Comparison of ENCODE assay signal across 10 mouse cellular contexts in genomic region chr9:37568605-37569214, GRCm38 (mm10). TPM values are rescaled to one million over a fixed set of nuclear protein-coding genes. Genes with fewer than 3 reads are reported as not detected.
A peak's percentile ranks its signal among the peaks of the same experiment; 100 is the strongest.
DNase-seq lines count a peak whose midpoint lies in the region; ATAC-seq and TF ChIP-seq lines count a peak whose summit lies in the region.
"Had no signal": no experiment of that assay in that cellular context is flagged by ENCODE, and none has a peak within 500 bp of the region (broad histone marks: within the 10 kb centered on the region; RNA-seq: fewer than 3 reads in every experiment).

No protein-coding gene starts in this region.

- H3K9ac ChIP-seq in forebrain, embryonic 13.5 days: no peak overlapping the region
- no peak overlapping the region for H3K9ac ChIP-seq in forebrain, embryonic 12.5 days
- H3K9ac ChIP-seq in liver, embryonic 13.5 days: no peak overlapping the region

- no peak overlapping the region for H3K27ac ChIP-seq in forebrain, embryonic 13.5 days
- H3K27ac ChIP-seq in forebrain, embryonic 12.5 days: no peak overlapping the region
- peak overlapping the region; percentile 86 for H3K27ac ChIP-seq in layer of hippocampus, adult 2 months
- peak overlapping the region; percentile 25; the same call in 1 of the 2 replicates for H3K27ac ChIP-seq in liver, embryonic 13.5 days

- 37% methylated on average over 4 of the region's 4 CpGs for WGBS in forebrain, embryonic 13.5 days
- WGBS in forebrain, embryonic 12.5 days: 40% methylated on average over 4 of the region's 4 CpGs
- 40% methylated on average over 4 of the region's 4 CpGs for WGBS in liver, embryonic 13.5 days (ENCODE audit: insufficient replicate concordance)

- H3K9me3 ChIP-seq in forebrain, embryonic 13.5 days (replicated peaks): no peaks in the 10 kb centered on the region
- H3K9me3 ChIP-seq in forebrain, embryonic 12.5 days: no peaks in the 10 kb centered on the region
- no peaks in the 10 kb centered on the region for H3K9me3 ChIP-seq in liver, embryonic 13.5 days (replicated peaks)

- no peak overlapping the region for H3K4me2 ChIP-seq in forebrain, embryonic 13.5 days
- no peak overlapping the region for H3K4me2 ChIP-seq in forebrain, embryonic 12.5 days
- peak overlapping the region; percentile 50 for H3K4me2 ChIP-seq in liver, embryonic 13.5 days
- H3K4me2 ChIP-seq: midbrain, embryonic 11.5 days had no signal

- H3K4me3 ChIP-seq in forebrain, embryonic 13.5 days: no peak overlapping the region
- no peak overlapping the region for H3K4me3 ChIP-seq in forebrain, embryonic 12.5 days (replicated peaks)
- no peak overlapping the region for H3K4me3 ChIP-seq in layer of hippocampus, adult 2 months
- no peak overlapping the region for H3K4me3 ChIP-seq in liver, embryonic 13.5 days (replicated peaks)

- DNase-seq in layer of hippocampus, adult 2 months (ENCODE audit: low spot score in 2 of 2): no peak
- no peak for DNase-seq in layer of hippocampus, adult 9-10 months (ENCODE audit: low spot score)
- DNase-seq in kidney, adult 11 months: peak; percentile 33
- DNase-seq in liver, embryonic 13.5 days: no peak
- no peak for DNase-seq in adrenal gland, adult (ENCODE audit: inconsistent age in 2 of 2, low spot score in 1 of 2)
- no peak for DNase-seq in thymus, postnatal 36 days
- DNase-seq: cerebellum, adult 9-11 months had no signal

- no peak for TF ChIP-seq CTCF in layer of hippocampus, adult 2 months (conservative IDR thresholded peaks at IDR 0.05)

- H3K27me3 ChIP-seq in forebrain, embryonic 13.5 days: no peaks in the 10 kb centered on the region
- no peaks in the 10 kb centered on the region for H3K27me3 ChIP-seq in forebrain, embryonic 12.5 days
- H3K27me3 ChIP-seq in liver, embryonic 13.5 days: no peaks in the 10 kb centered on the region

- H3K36me3 ChIP-seq in forebrain, embryonic 13.5 days (ENCODE audit: poor library complexity, severe bottlenecking): no peaks in the 10 kb centered on the region
- H3K36me3 ChIP-seq in forebrain, embryonic 12.5 days (replicated peaks): no peaks in the 10 kb centered on the region
- no peaks in the 10 kb centered on the region for H3K36me3 ChIP-seq in liver, embryonic 13.5 days

- peak; percentile 66 for ATAC-seq in forebrain, embryonic 13.5 days
- ATAC-seq in forebrain, embryonic 12.5 days (ENCODE audit: low FRiP score): no peak
- no peak for ATAC-seq in liver, embryonic 13.5 days (ENCODE audit: low read depth)

- peaks cover 8% of the 10 kb centered on the region for H3K4me1 ChIP-seq in forebrain, embryonic 13.5 days
- H3K4me1 ChIP-seq in forebrain, embryonic 12.5 days: peaks cover 9% of the 10 kb centered on the region; the same call in 1 of the 2 replicates
- peaks cover 92% of the 10 kb centered on the region for H3K4me1 ChIP-seq in liver, embryonic 13.5 days (replicated peaks)

RNA-seq across cellular contexts. Expression of gene Siae, which starts 13.2 kb away (rescaled TPM):
- polyA plus RNA-seq in forebrain, embryonic 13.5 days (2015; fragmentation: Nextera tagmentation; extraction: Ambion mirVana): 7.0 and 8.3 TPM in 2 replicates
- polyA plus RNA-seq in forebrain, embryonic 12.5 days (2016; fragmentation: Nextera tagmentation; extraction: Ambion mirVana): 7.3 and 7.4 TPM in 2 replicates
- total RNA-seq in layer of hippocampus, adult 2 months (2021): 10 to 100 TPM in 1 of 2 experiments, 1 to 10 TPM in 1; 9.6 to 14.0 TPM
- polyA plus RNA-seq in liver, embryonic 13.5 days (2015; fragmentation: Nextera tagmentation; extraction: Ambion mirVana): 4.3 and 5.5 TPM in 2 replicates

RNA-seq across cellular contexts. Expression of gene Nrgn, which starts 16.0 kb away (rescaled TPM):
- 2.0 and 4.5 TPM in 2 replicates for polyA plus RNA-seq in forebrain, embryonic 13.5 days (2015; fragmentation: Nextera tagmentation; extraction: Ambion mirVana)
- 3.8 and 4.2 TPM in 2 replicates for polyA plus RNA-seq in forebrain, embryonic 12.5 days (2016; fragmentation: Nextera tagmentation; extraction: Ambion mirVana)
- total RNA-seq in layer of hippocampus, adult 2 months (2021): 1,000 to 10,000 TPM; 1,464 to 1,512 TPM
- polyA plus RNA-seq in liver, embryonic 13.5 days (2015; fragmentation: Nextera tagmentation; extraction: Ambion mirVana): 8.8 and 10.4 TPM in 2 replicates

RNA-seq across cellular contexts. Expression of gene Vsig2, which starts 29.7 kb away (rescaled TPM):
- 0.26 and 0.42 TPM in 2 replicates for polyA plus RNA-seq in forebrain, embryonic 13.5 days (2015; fragmentation: Nextera tagmentation; extraction: Ambion mirVana)
- polyA plus RNA-seq in forebrain, embryonic 12.5 days (2016; fragmentation: Nextera tagmentation; extraction: Ambion mirVana): 0.32 and 0.82 TPM in 2 replicates
- 1 to 10 TPM; 2.5 to 3.7 TPM for total RNA-seq in layer of hippocampus, adult 2 months (2021)
- 0.15 and 0.60 TPM in 2 replicates for polyA plus RNA-seq in liver, embryonic 13.5 days (2015; fragmentation: Nextera tagmentation; extraction: Ambion mirVana)
- polyA plus RNA-seq: midbrain, embryonic 11.5 days had no signal

RNA-seq across cellular contexts. Expression of gene Esam, which starts 40.8 kb away (rescaled TPM):
- 29.7 and 31.5 TPM in 2 replicates for polyA plus RNA-seq in forebrain, embryonic 13.5 days (2015; fragmentation: Nextera tagmentation; extraction: Ambion mirVana)
- 23.2 and 24.3 TPM in 2 replicates for polyA plus RNA-seq in forebrain, embryonic 12.5 days (2016; fragmentation: Nextera tagmentation; extraction: Ambion mirVana)
- 10 to 100 TPM; 18.3 to 19.3 TPM for total RNA-seq in layer of hippocampus, adult 2 months (2021)
- polyA plus RNA-seq in liver, embryonic 13.5 days (2015; fragmentation: Nextera tagmentation; extraction: Ambion mirVana): 15.6 and 17.2 TPM in 2 replicates

RNA-seq across cellular contexts. Expression of gene Spa17, which starts 44.8 kb away (rescaled TPM):
- 13.1 and 15.9 TPM in 2 replicates for polyA plus RNA-seq in forebrain, embryonic 13.5 days (2015; fragmentation: Nextera tagmentation; extraction: Ambion mirVana)
- 18.9 and 21.2 TPM in 2 replicates for polyA plus RNA-seq in forebrain, embryonic 12.5 days (2016; fragmentation: Nextera tagmentation; extraction: Ambion mirVana)
- 1 to 10 TPM; 1.5 to 1.9 TPM for total RNA-seq in layer of hippocampus, adult 2 months (2021)
- polyA plus RNA-seq in liver, embryonic 13.5 days (2015; fragmentation: Nextera tagmentation; extraction: Ambion mirVana): 2.4 and 2.8 TPM in 2 replicates

Comparison
In these comparisons a context has a peak if more than half of its experiments do, and no peak if none do; other contexts are left out.
1. H3K27ac ChIP-seq: peak in layer of hippocampus, adult 2 months (single experiment) and liver, embryonic 13.5 days (single experiment); none in forebrain, embryonic 13.5 days (single experiment) and forebrain, embryonic 12.5 days (single experiment).